Mouse (Mus musculus) neural tube, embryonic 15.5 days (tissue): Measurements from ENCODE around the gene Aurkaip1. TPM values are rescaled to one million over a fixed set of nuclear protein-coding genes. Genes with fewer than 3 reads are reported as not detected.

Experiments used
- ATAC-seq: fragments of 200-750 bp; cut with Nextera tagmentation; 2 replicates; pipeline ENCODE4 v1.8.0; 2017; ENCODE audit warnings: mild to moderate bottlenecking, moderate TSS enrichment, moderate library complexity; ENCODE audit not compliant: low FRiP score
- H3K27ac ChIP-seq: fragments of 300-500 bp; sonication (generic); replicated peaks from 2 replicates; pipeline ENCODE4 v1.5.1; 2015; ENCODE audit warnings: mild to moderate bottlenecking, inconsistent platforms
- H3K27me3 ChIP-seq: fragments of 300-500 bp; sonication (generic); replicated peaks from 2 replicates; pipeline ENCODE4 v1.6.1; 2015; ENCODE audit warnings: inconsistent platforms
- H3K36me3 ChIP-seq: fragments of 300-500 bp; sonication (generic); 2 replicates; pipeline ENCODE4 v1.6.1; 2015; ENCODE audit warnings: inconsistent platforms
- H3K4me1 ChIP-seq: fragments of 300-500 bp; sonication (generic); 2 replicates; pipeline ENCODE4 v1.6.1; 2015; ENCODE audit warnings: inconsistent platforms
- H3K4me2 ChIP-seq: fragments of 300-500 bp; sonication (generic); 2 replicates; pipeline ENCODE4 v1.6.1; 2015; ENCODE audit warnings: inconsistent platforms, mild to moderate bottlenecking, moderate library complexity
- H3K4me3 ChIP-seq: fragments of 300-500 bp; sonication (generic); replicated peaks from 2 replicates; pipeline ENCODE4 v1.5.1; 2015; ENCODE audit warnings: mild to moderate bottlenecking, inconsistent platforms
- H3K9ac ChIP-seq: fragments of 300-500 bp; sonication (generic); replicated peaks from 2 replicates; pipeline ENCODE4 v1.6.1; 2015; ENCODE audit warnings: mild to moderate bottlenecking, inconsistent platforms
- H3K9me3 ChIP-seq: fragments of 300-500 bp; sonication (generic); replicated peaks from 2 replicates; pipeline ENCODE4 v1.6.1; 2016; ENCODE audit warnings: inconsistent platforms
- WGBS: fragments of 180-500 bp; shearing (Covaris S2); methylation state at CpG from one replicate; pipeline ENCODE4 v1.1.7; 2015; ENCODE audit warnings: mixed read lengths; 5-methylcytosine and 5-hydroxymethylcytosine counted together
- polyA plus RNA-seq: library from polyadenylated mRNA; unstranded; fragments of >200 nt; fragmentation: Nextera tagmentation; extraction: Ambion mirVana; gene quantifications from 2 replicates; pipeline ENCODE4 v1.2.1, GENCODE M21; 2015

The Aurkaip1 gene
- polyA plus RNA-seq, 1 experiment from 2014 or later, result 152 TPM

- peak overlapping the region; percentile 94 for H3K9ac ChIP-seq
- peak; percentile 21 for ATAC-seq
- 1% methylated on average over 25 of the region's 25 CpGs for whole genome bisulfite sequencing
Observed at GRCm38 (mm10) chr4:155831831-155832230, 759 bp downstream of the Aurkaip1 start.

GRCm38 (mm10) chr4:155832321-155832720, 1.2 kb downstream of the Aurkaip1 start:
- ATAC-seq, result no peak
- WGBS, result 54% methylated on average over 10 of the region's 10 CpGs
- peak overlapping the region; percentile 94 for H3K9ac ChIP-seq
- H3K4me1 ChIP-seq, result peaks cover 30% of the 10 kb centered on the region
- H3K27ac ChIP-seq, result peak overlapping the region; percentile 90; the same call in 1 of the 2 replicates
- peaks cover 9% of the 10 kb centered on the region for H3K36me3 ChIP-seq
- H3K27me3 ChIP-seq, result no peaks in the 10 kb centered on the region
- peak overlapping the region; percentile 96 for H3K4me2 ChIP-seq
- no peaks in the 10 kb centered on the region for H3K9me3 ChIP-seq
- H3K4me3 ChIP-seq, result peak overlapping the region; percentile 85

More at GRCm38 (mm10) chr4:155831831-155832230, 759 bp downstream of the Aurkaip1 start:
- Histone ChIP-seq H3K36me3 (peaks cover 13% of the 10 kb centered on the region), H3K9me3 (no peaks in the 10 kb centered on the region), H3K4me3 (peak overlapping the region; percentile 85), H3K27ac (peak overlapping the region; percentile 90), H3K4me1 (peaks cover 30% of the 10 kb centered on the region), H3K27me3 (no peaks in the 10 kb centered on the region), H3K4me2 (peak overlapping the region; percentile 96)

GRCm38 (mm10) chr4:155833234-155833633, 2.2 kb downstream of the Aurkaip1 start:
- no peak overlapping the region for H3K4me3 ChIP-seq
- H3K4me2 ChIP-seq, result no peak overlapping the region
- no peak for ATAC-seq
- peaks cover 30% of the 10 kb centered on the region for H3K4me1 ChIP-seq
- H3K9ac ChIP-seq, result peak overlapping the region; percentile 94; the same call in 1 of the 2 replicates
- no peaks in the 10 kb centered on the region for H3K27me3 ChIP-seq
- H3K9me3 ChIP-seq, result no peaks in the 10 kb centered on the region
- 92% methylated on average over 4 of the region's 4 CpGs for WGBS
- no peak overlapping the region for H3K27ac ChIP-seq
- peaks cover 3% of the 10 kb centered on the region; the same call in 1 of the 2 replicates for H3K36me3 ChIP-seq

GRCm38 (mm10) chr4:155833836-155834235, 2.8 kb downstream of the Aurkaip1 start:
- Histone ChIP-seq H3K36me3 (peaks cover 3% of the 10 kb centered on the region; the same call in 1 of the 2 replicates), H3K27ac (peak overlapping the region; percentile 67), H3K9me3 (no peaks in the 10 kb centered on the region), H3K9ac (no peak overlapping the region), H3K27me3 (no peaks in the 10 kb centered on the region), H3K4me3 (no peak overlapping the region), H3K4me2 (peak overlapping the region; percentile 13; the same call in 1 of the 2 replicates), H3K4me1 (peaks cover 30% of the 10 kb centered on the region)
- WGBS, result 37% methylated on average over 2 of the region's 2 CpGs
- ATAC-seq, result no peak

- 84% methylated on average over 11 of the region's 11 CpGs for WGBS
- ATAC-seq, result no peak
- H3K27ac ChIP-seq, result no peak overlapping the region
Observed at GRCm38 (mm10) chr4:155837404-155838010, 6.4 kb downstream of the Aurkaip1 start.

GRCm38 (mm10) chr4:155838187-155839153, 7.4 kb downstream of the Aurkaip1 start:
- Histone ChIP-seq H3K36me3 (no peaks in the 10 kb centered on the region; the same call in 1 of the 2 replicates), H3K4me3 (no peak overlapping the region), H3K4me1 (peaks cover 27% of the 10 kb centered on the region), H3K27ac (peak overlapping the region; percentile 48), H3K4me2 (no peak overlapping the region; the same call in 1 of the 2 replicates), H3K9me3 (no peaks in the 10 kb centered on the region), H3K27me3 (peaks cover 13% of the 10 kb centered on the region), H3K9ac (no peak overlapping the region)
- 59% methylated on average over 8 of the region's 8 CpGs for WGBS
- ATAC-seq, result no peak

More at GRCm38 (mm10) chr4:155837404-155838010, 6.4 kb downstream of the Aurkaip1 start:
- H3K9me3 ChIP-seq, result no peaks in the 10 kb centered on the region
- H3K4me2 ChIP-seq, result no peak overlapping the region
- peaks cover 37% of the 10 kb centered on the region for H3K4me1 ChIP-seq
- H3K9ac ChIP-seq, result no peak overlapping the region
- H3K27me3 ChIP-seq, result peaks cover 13% of the 10 kb centered on the region
- H3K36me3 ChIP-seq, result peaks cover 3% of the 10 kb centered on the region; the same call in 1 of the 2 replicates
- no peak overlapping the region for H3K4me3 ChIP-seq

- Histone ChIP-seq H3K27ac (peak within 1 kb of the TSS; percentile 58), H3K4me2 (peak within 1 kb of the TSS; percentile 63), H3K4me3 (peak within 1 kb of the TSS; percentile 36), H3K9me3 (no peaks in the 10 kb centered on the region), H3K9ac (peak within 1 kb of the TSS; percentile 33; the same call in 1 of the 2 replicates), H3K4me1 (peaks cover 18% of the 10 kb centered on the region), H3K27me3 (peaks cover 13% of the 10 kb centered on the region), H3K36me3 (no peaks in the 10 kb centered on the region)
- WGBS, result 5% methylated on average over 16 of the region's 16 CpGs
- peak; percentile 50; the same call in 1 of the 2 replicates for ATAC-seq
Observed at GRCm38 (mm10) chr4:155839483-155839910, 8.4 kb downstream of the Aurkaip1 start, which contains the start of gene Mxra8. Gene Mxra8, plus strand, starts transcription at chr4:155839680.

GRCm38 (mm10) chr4:155840076-155841002, 9.3 kb downstream of the Aurkaip1 start:
- H3K4me3 ChIP-seq, result peak overlapping the region; percentile 36
- 10% methylated on average over 8 of the region's 8 CpGs for WGBS
- H3K9me3 ChIP-seq, result no peaks in the 10 kb centered on the region
- peaks cover 18% of the 10 kb centered on the region for H3K4me1 ChIP-seq
- peaks cover 13% of the 10 kb centered on the region for H3K27me3 ChIP-seq
- peak overlapping the region; percentile 33 for H3K9ac ChIP-seq
- no peaks in the 10 kb centered on the region for H3K36me3 ChIP-seq
- H3K27ac ChIP-seq, result peak overlapping the region; percentile 58
- 0 out of 2 replicates have a peak, but pooled peaks have one; percentile 1 for ATAC-seq
- peak overlapping the region; percentile 63 for H3K4me2 ChIP-seq

GRCm38 (mm10) chr4:155841003-155841454, 10.0 kb downstream of the Aurkaip1 start:
- Histone ChIP-seq H3K4me3 (peak overlapping the region; percentile 36), H3K27ac (no peak overlapping the region), H3K4me2 (peak overlapping the region; percentile 63), H3K36me3 (no peaks in the 10 kb centered on the region), H3K4me1 (peaks cover 22% of the 10 kb centered on the region), H3K27me3 (peaks cover 13% of the 10 kb centered on the region), H3K9ac (peak overlapping the region; percentile 33), H3K9me3 (no peaks in the 10 kb centered on the region)
- ATAC-seq, result peak; percentile 32; the same call in 1 of the 2 replicates
- under 1% methylated on average over 32 of the region's 32 CpGs for WGBS

- Histone ChIP-seq H3K27ac (no peak overlapping the region), H3K4me1 (peaks cover 26% of the 10 kb centered on the region), H3K36me3 (no peaks in the 10 kb centered on the region), H3K9me3 (no peaks in the 10 kb centered on the region), H3K4me2 (peak overlapping the region; percentile 63), H3K4me3 (peak overlapping the region; percentile 36), H3K27me3 (peaks cover 13% of the 10 kb centered on the region), H3K9ac (no peak overlapping the region)
- ATAC-seq, result no peak
- WGBS, result 36% methylated on average over 38 of the region's 38 CpGs
Observed at GRCm38 (mm10) chr4:155841651-155842270, 10.7 kb downstream of the Aurkaip1 start.
